Mouse (Mus musculus) hematopoietic stem cell, adult 5-6 weeks (primary cell): ENCODE data around the gene Rhcg. TPM values are rescaled to one million over a fixed set of nuclear protein-coding genes. Genes with fewer than 3 reads are reported as not detected.
A peak's percentile ranks its signal among the peaks of the same experiment; 100 is the strongest.

Source experiments
- ATAC-seq, 2 experiments: fragments of 125-278 bp in 1 of 2; replicated peaks in 1 of 2; 2 replicates each; pipeline ENCODE4 v1.8.0; 2016 to 2017; ENCODE audit warnings: inconsistent platforms in 2 of 2, mild to moderate bottlenecking in 2 of 2, moderate number of reproducible peaks in 2 of 2, low read depth in 1 of 2, moderate TSS enrichment in 1 of 2; ENCODE audit not compliant: low FRiP score in 2 of 2, poor library complexity in 2 of 2, severe bottlenecking in 2 of 2, insufficient read depth in 1 of 2, low TSS enrichment in 1 of 2
- total RNA-seq: library from RNA; stranded (forward); fragments of 172-1452, 232-1000 nt; gene quantifications from 2 replicates; pipeline ENCODE4 v1.2.3, GENCODE M21; 2017

The Rhcg gene
- 0.44 TPM in 1 of 2 replicates, not detected in the other for total RNA-seq

DNA sequence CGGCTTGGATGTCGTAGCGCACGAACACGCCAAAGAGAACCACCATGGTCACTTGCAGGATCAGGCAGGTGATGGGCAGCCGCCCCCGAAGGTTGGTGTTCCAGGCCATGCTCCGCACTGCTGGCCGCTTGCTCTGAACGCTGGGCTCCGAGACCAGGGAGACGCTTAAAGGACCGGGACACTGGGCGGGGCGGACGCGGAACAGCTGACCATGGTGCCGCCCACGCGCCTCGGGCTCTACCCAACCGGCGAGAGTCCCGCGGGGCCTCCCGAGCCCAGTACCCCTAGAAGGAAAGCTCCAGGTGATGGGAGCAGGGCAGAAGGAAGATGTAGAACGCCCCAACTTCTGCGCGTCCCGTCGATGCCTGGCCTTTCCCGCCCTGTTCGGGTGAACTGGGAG lies at the start of gene Rhcg:
Gene Rhcg (minus strand): TSS at position 240 of the 400 bp plus-strand sequence.
- ATAC-seq, result 0 out of 4 replicates have a peak, but pooled peaks of 1 of the 2 experiments have one; percentile 9

DNA sequence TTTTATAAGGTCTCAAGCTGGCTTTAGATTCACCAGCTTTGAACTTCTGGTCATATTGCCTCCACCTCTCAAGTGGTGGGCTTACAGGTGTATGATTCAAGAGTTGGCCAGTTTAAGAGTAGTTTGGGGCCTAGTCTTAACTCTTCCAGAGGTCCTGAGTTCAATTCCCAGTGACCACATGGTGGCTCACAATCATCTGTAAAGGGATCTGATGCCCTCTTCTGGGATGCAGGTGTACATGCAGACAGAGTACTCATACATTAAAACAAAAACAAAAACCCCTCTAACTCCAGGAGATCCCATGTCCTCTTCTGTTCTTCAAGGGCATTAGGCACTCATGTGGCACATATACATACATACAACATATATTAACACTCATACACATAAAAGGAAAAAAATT lies 49.2 kb upstream of the Rhcg start:
- ATAC-seq, result no peak

DNA sequence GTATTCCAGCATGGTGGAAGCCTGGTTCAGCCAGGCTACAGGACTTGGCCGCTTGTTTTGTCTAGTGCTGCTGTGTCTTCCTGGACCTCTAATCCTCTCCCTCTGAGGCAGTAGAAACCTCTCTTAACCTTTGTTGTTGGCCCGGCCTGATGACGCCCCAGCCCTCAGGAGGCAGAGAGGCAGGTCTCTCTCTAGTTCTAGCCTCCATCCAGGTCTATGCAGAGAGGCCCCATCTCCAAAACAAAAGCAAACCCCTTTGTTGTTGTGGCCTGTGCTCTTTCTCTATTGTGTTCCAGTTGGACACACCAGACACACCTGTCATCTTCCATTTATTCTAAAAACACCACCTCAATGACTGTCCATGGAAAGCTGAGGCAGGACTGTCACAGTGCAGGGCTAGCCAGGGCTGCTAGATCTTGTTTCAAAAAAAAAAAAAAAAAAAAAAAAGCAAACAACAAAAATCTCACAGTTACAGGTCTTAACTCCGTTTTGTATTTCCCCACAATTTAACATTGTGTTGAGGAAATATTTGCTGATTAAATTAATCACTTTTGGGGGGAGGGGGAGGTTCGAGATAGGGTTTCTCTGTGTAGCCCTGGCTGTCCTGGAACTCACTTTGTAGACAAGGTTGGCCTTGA lies 43.9 kb upstream of the Rhcg start:
- ATAC-seq, result no peak

GRCm38 (mm10) chr7:79660291-79661150 lies 43.1 kb upstream of the Rhcg start:
- ATAC-seq, result peak in 1 of 2 experiments; percentile 3; a peak in 1 of 4 replicates

GRCm38 (mm10) chr7:79659578-79660290 lies 42.3 kb upstream of the Rhcg start, which contains the start of gene Ticrr:
Ticrr (plus strand) TSS chr7:79660196.
- peak; percentile 98 to 100 for ATAC-seq

DNA sequence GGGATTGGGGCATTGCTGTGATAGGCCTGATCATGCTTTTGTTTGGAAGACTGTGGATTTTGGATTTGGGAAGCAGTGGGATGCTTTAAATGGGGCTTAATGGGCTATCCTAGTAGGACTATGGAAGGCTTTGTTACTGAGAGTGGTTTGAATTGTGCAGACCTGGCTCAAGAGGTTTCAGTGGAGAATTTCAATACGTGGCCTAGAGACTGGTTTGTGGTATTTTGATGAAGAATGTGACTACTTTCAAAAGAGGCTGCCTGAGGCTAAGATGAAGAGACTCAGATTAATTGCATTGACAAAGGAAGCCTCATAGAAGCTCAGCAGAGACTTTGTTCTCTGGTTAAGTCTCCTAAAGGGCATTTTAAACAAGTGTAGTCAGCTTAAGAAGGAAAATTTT lies 37.1 kb upstream of the Rhcg start:
- no peak for ATAC-seq

GRCm38 (mm10) chr7:79654185-79654584 lies 36.7 kb upstream of the Rhcg start:
- no peak for ATAC-seq

DNA sequence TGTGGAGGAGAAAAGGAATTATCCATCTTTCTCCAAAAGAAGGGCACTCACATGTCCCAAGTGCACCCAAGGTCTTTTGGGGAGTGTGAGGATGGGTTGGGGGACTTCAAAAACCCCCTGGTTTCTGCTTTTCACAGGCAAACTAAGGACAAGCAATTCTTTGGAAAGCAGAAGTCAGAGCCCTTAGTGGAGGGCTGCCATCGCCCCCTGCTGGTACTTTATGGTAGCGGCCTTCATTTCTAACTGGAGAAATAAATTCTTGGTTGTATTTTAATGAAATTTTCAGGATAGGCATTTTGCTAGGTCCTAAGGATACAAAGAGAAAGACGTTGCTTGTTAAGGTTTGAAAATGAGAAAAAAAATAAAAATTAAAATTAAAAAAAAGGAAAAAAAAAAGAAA lies 31.5 kb upstream of the Rhcg start:
- ATAC-seq, result peak; percentile 42 to 49; a peak in 2 of 4 replicates

DNA sequence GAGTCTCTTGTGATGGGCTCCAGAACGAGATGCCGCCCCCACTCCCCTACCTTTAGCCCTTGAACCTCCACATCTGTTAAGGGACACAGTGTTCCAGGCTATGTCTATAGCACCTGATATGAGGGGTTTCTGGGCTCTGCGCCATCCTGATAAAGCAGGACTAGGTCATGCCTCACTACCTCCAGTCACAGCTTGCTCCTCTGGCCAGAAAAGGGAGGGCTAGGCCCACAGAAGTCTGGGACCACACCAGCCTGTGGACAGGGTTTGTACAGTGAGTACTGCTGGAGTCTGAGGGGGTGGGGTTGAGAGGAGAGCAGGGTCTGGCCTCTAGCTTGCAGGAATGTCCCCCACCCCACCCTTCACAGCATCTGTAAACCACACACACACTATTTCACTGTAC lies 29.8 kb upstream of the Rhcg start:
- ATAC-seq, result no peak

GRCm38 (mm10) chr7:79631773-79632348 lies 14.4 kb upstream of the Rhcg start:
- ATAC-seq, result no peak

GRCm38 (mm10) chr7:79628271-79628913 lies 10.9 kb upstream of the Rhcg start:
- ATAC-seq, result no peak

DNA sequence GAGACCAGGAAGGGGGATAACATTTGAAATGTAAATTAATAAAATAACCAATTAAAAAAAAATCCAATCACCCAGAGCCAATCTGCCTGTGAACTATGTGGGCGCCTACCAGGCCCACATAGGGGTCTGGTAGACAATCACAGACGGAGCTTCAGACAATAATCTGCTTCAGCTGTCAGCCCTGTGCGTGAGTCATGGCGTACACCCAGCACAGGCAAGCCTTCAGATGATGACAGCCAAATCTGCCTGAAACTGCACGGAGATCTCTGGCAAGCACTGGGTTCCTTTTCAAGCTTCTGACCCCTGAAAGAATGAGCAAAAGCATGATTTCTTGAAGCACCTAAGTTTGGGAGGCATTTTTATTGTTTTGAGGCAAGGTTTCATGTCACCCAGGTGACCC lies 8.7 kb upstream of the Rhcg start:
- no peak for ATAC-seq

DNA sequence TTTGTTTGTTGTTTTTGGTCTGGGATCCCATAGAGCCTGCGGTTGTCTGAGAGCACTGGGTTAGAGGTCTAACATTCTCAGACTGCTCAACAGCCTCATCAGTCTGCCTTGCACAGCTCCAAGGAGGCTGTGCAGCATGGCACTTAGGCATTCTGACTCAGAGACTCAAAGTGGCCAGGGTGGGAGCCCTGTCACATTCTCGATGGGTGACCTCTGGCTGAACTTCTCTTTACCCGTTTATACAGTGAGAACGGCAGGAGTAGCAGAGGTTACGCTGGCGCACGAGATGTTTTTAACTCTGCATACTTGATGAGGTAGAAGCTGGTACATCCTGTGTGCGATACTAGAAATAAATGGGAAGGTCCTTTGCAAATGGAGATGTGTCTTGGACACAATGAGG lies 5.6 kb upstream of the Rhcg start:
- no peak for ATAC-seq

DNA sequence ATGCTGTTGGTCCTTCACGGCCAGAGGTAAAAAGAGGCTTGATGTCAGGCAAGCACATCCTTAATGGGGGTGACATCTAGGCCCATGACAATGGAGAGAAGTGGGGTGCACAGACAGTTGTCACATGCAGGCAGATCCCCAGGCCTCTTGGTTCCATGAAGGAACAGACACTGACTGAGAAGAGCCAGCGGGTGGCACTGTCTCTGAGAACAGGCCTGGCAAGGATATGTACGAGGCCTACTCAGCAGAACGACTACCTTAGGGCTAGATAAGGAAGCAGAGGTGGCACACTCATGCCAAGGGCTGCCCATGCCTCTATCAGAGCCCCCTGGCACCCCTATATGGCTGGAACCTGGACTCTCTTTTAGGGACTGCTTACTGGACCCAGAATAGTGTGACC lies 2.0 kb upstream of the Rhcg start:
- peak in 1 of 2 experiments; percentile 33; a peak in 1 of 4 replicates for ATAC-seq

- no peak for ATAC-seq
Observed at GRCm38 (mm10) chr7:79615941-79616340, 1.5 kb downstream of the Rhcg start.

- no peak for ATAC-seq
Observed at GRCm38 (mm10) chr7:79615008-79615407, 2.4 kb downstream of the Rhcg start.

DNA sequence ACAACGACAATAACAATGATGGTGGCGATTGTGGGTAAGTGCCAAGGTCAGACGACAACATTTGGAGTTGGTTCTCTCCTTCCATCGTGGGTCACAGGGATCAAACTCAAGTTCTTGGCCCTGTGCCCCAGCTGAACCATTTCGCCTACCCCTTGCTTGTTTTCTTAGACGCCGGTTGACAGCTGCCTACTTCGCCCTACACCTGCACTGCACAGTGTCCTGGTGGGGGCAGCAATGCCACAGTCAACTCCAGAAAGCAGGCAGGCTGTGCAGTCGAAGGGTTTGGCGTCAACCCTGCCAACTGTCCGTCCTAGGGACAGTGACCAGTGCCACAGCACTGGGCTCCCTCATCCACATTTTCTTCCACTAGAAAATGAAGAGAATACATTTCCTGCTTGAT lies 4.1 kb downstream of the Rhcg start:
- no peak for ATAC-seq
